Mouse (Mus musculus): ENCODE measurements around the gene Fam89b. TPM values are rescaled to one million over a fixed set of nuclear protein-coding genes. Genes with fewer than 3 reads are reported as not detected.
A peak's percentile ranks its signal among the peaks of the same experiment; 100 is the strongest.

Gene Fam89b
- polyA plus RNA-seq, 1 experiment from 2014 or later: 116 TPM

- Histone ChIP-seq H3K4me3 (ENCODE audit: low read depth, low read length) (no peak overlapping the region), H3K9me3 (ENCODE audit: low read depth, low read length) (no peaks in the 10 kb centered on the region), H3K4me1 (ENCODE audit: insufficient read depth) (no peaks in the 10 kb centered on the region), H3K27ac (ENCODE audit: low read depth) (no peak overlapping the region), H3K9ac (no peak overlapping the region), H3K4me2 (no peak overlapping the region), H3K27me3 (ENCODE audit: insufficient read depth, low read length) (no peaks in the 10 kb centered on the region), H3K36me3 (ENCODE audit: insufficient read depth) (peaks cover 95% of the 10 kb centered on the region)
- WGBS: 90% methylated on average over 6 of the region's 6 CpGs
- no peak for DNase-seq
- no peak for TF ChIP-seq CTCF (IDR thresholded peaks at IDR 0.05; ENCODE audit: low read depth)
- ATAC-seq (ENCODE audit: insufficient read depth): no peak
Measured at GRCm38 (mm10) chr19:5763163-5763562, 33.7 kb upstream of the Fam89b start.

- Histone ChIP-seq H3K4me1 (ENCODE audit: insufficient read depth) (0 out of 2 replicates have a peak, but pooled peaks cover 6% of the 10 kb centered on the region), H3K27ac (ENCODE audit: low read depth) (no peak overlapping the region), H3K36me3 (ENCODE audit: insufficient read depth) (peaks cover 75% of the 10 kb centered on the region), H3K27me3 (ENCODE audit: insufficient read depth, low read length) (no peaks in the 10 kb centered on the region), H3K9me3 (ENCODE audit: low read depth, low read length) (no peaks in the 10 kb centered on the region), H3K4me2 (no peak overlapping the region), H3K9ac (no peak overlapping the region), H3K4me3 (ENCODE audit: low read depth, low read length) (no peak overlapping the region)
- TF ChIP-seq CTCF (IDR thresholded peaks at IDR 0.05; ENCODE audit: low read depth): no peak
- DNase-seq: no peak
- no peak for ATAC-seq (ENCODE audit: insufficient read depth)
- WGBS: 85% methylated on average over 14 of the region's 14 CpGs
Measured at GRCm38 (mm10) chr19:5758878-5759403, 29.5 kb upstream of the Fam89b start.

- Histone ChIP-seq H3K4me3 (ENCODE audit: low read depth, low read length) (peak overlapping the region; percentile 9; the same call in 1 of the 2 replicates), H3K9me3 (ENCODE audit: low read depth, low read length) (no peaks in the 10 kb centered on the region), H3K36me3 (ENCODE audit: insufficient read depth) (peaks cover 71% of the 10 kb centered on the region), H3K4me1 (ENCODE audit: insufficient read depth) (0 out of 2 replicates have a peak, but pooled peaks cover 6% of the 10 kb centered on the region), H3K27me3 (ENCODE audit: insufficient read depth, low read length) (0 out of 2 replicates have a peak, but pooled peaks cover 3% of the 10 kb centered on the region), H3K27ac (ENCODE audit: low read depth) (no peak overlapping the region), H3K4me2 (peak overlapping the region; percentile 50), H3K9ac (peak overlapping the region; percentile 37)
- WGBS: 22% methylated on average over 36 of the region's 36 CpGs
- DNase-seq (peak; percentile 57), ATAC-seq (ENCODE audit: insufficient read depth) (peak; percentile 42; the same call in 1 of the 2 replicates)
- TF ChIP-seq CTCF (IDR thresholded peaks at IDR 0.05; ENCODE audit: low read depth): no peak
Measured at GRCm38 (mm10) chr19:5756991-5757636, 27.7 kb upstream of the Fam89b start.

GRCm38 (mm10) chr19:5756321-5756985, 27.0 kb upstream of the Fam89b start:
- ATAC-seq (ENCODE audit: insufficient read depth): peak; percentile 42; the same call in 1 of the 2 replicates
- peak overlapping the region; percentile 9; the same call in 1 of the 2 replicates for H3K4me3 ChIP-seq (ENCODE audit: low read depth, low read length)
- peak; percentile 37 for DNase-seq
- H3K36me3 ChIP-seq (ENCODE audit: insufficient read depth): peaks cover 69% of the 10 kb centered on the region
- peak overlapping the region; percentile 37 for H3K9ac ChIP-seq
- peaks cover 9% of the 10 kb centered on the region; the same call in 1 of the 2 replicates for H3K4me1 ChIP-seq (ENCODE audit: insufficient read depth)
- no peak overlapping the region for H3K27ac ChIP-seq (ENCODE audit: low read depth)
- no peaks in the 10 kb centered on the region for H3K9me3 ChIP-seq (ENCODE audit: low read depth, low read length)
- no peak for TF ChIP-seq CTCF (IDR thresholded peaks at IDR 0.05; ENCODE audit: low read depth)
- H3K27me3 ChIP-seq (ENCODE audit: insufficient read depth, low read length): peaks cover 9% of the 10 kb centered on the region; the same call in 1 of the 2 replicates
- peak overlapping the region; percentile 50 for H3K4me2 ChIP-seq
- 14% methylated on average over 28 of the region's 29 CpGs for WGBS

GRCm38 (mm10) chr19:5751742-5752141, 22.3 kb upstream of the Fam89b start:
- no peak for TF ChIP-seq CTCF (IDR thresholded peaks at IDR 0.05; ENCODE audit: low read depth)
- H3K36me3 ChIP-seq (ENCODE audit: insufficient read depth): peaks cover 46% of the 10 kb centered on the region; the same call in 1 of the 2 replicates
- ATAC-seq (ENCODE audit: insufficient read depth) (peak; percentile 36; the same call in 1 of the 2 replicates), DNase-seq (peak; percentile 72)
- no peak overlapping the region for H3K4me3 ChIP-seq (ENCODE audit: low read depth, low read length)
- H3K4me2 ChIP-seq: peak overlapping the region; percentile 10; the same call in 1 of the 2 replicates
- H3K9ac ChIP-seq: no peak overlapping the region
- 8% methylated on average over 20 of the region's 20 CpGs for whole genome bisulfite sequencing
- no peak overlapping the region for H3K27ac ChIP-seq (ENCODE audit: low read depth)
- H3K9me3 ChIP-seq (ENCODE audit: low read depth, low read length): no peaks in the 10 kb centered on the region
- peaks cover 27% of the 10 kb centered on the region for H3K27me3 ChIP-seq (ENCODE audit: insufficient read depth, low read length)
- peaks cover 5% of the 10 kb centered on the region; the same call in 1 of the 2 replicates for H3K4me1 ChIP-seq (ENCODE audit: insufficient read depth)

GRCm38 (mm10) chr19:5750951-5751350, 21.5 kb upstream of the Fam89b start:
- DNase-seq (no peak), ATAC-seq (ENCODE audit: insufficient read depth) (no peak)
- Histone ChIP-seq H3K27ac (ENCODE audit: low read depth) (no peak overlapping the region), H3K27me3 (ENCODE audit: insufficient read depth, low read length) (peaks cover 27% of the 10 kb centered on the region), H3K4me1 (ENCODE audit: insufficient read depth) (peaks cover 8% of the 10 kb centered on the region), H3K9me3 (ENCODE audit: low read depth, low read length) (no peaks in the 10 kb centered on the region), H3K4me2 (no peak overlapping the region), H3K36me3 (ENCODE audit: insufficient read depth) (peaks cover 46% of the 10 kb centered on the region; the same call in 1 of the 2 replicates), H3K9ac (no peak overlapping the region), H3K4me3 (ENCODE audit: low read depth, low read length) (no peak overlapping the region)
- 20% methylated on average over 22 of the region's 22 CpGs for WGBS
- TF ChIP-seq CTCF (IDR thresholded peaks at IDR 0.05; ENCODE audit: low read depth): no peak

GRCm38 (mm10) chr19:5749476-5749875, 20.0 kb upstream of the Fam89b start:
- no peak for ATAC-seq (ENCODE audit: insufficient read depth)
- no peak for TF ChIP-seq CTCF (IDR thresholded peaks at IDR 0.05; ENCODE audit: low read depth)

More at GRCm38 (mm10) chr19:5749476-5749875, 20.0 kb upstream of the Fam89b start:
- WGBS: 73% methylated on average over 6 of the region's 6 CpGs
- Histone ChIP-seq H3K27ac (ENCODE audit: low read depth) (no peak overlapping the region), H3K4me2 (no peak overlapping the region), H3K36me3 (ENCODE audit: insufficient read depth) (peaks cover 44% of the 10 kb centered on the region; the same call in 1 of the 2 replicates), H3K4me3 (ENCODE audit: low read depth, low read length) (no peak overlapping the region), H3K9me3 (ENCODE audit: low read depth, low read length) (no peaks in the 10 kb centered on the region), H3K27me3 (ENCODE audit: insufficient read depth, low read length) (peaks cover 33% of the 10 kb centered on the region), H3K9ac (no peak overlapping the region), H3K4me1 (ENCODE audit: insufficient read depth) (peaks cover 16% of the 10 kb centered on the region)
- no peak for DNase-seq
